Mouse (Mus musculus) testis, adult 2 months (tissue): Measurements from ENCODE around the gene Commd1.

Source experiments
- CTCF ChIP-seq: fragments of 200-500 bp; IDR thresholded peaks from 2 replicates; pipeline ENCODE4 v1.5.1; 2012; ENCODE audit warnings: low read depth, mild to moderate bottlenecking, inconsistent platforms, low read length, moderate library complexity; ENCODE audit not compliant: control insufficient read depth, insufficient read depth, insufficient replicate concordance
- POLR2A ChIP-seq: fragments of 200-500 bp; IDR thresholded peaks from 2 replicates; pipeline ENCODE4 v1.6.1; 2012; ENCODE audit warnings: low read depth, mild to moderate bottlenecking, inconsistent platforms, low read length, moderate library complexity; ENCODE audit not compliant: control insufficient read depth

DNA sequence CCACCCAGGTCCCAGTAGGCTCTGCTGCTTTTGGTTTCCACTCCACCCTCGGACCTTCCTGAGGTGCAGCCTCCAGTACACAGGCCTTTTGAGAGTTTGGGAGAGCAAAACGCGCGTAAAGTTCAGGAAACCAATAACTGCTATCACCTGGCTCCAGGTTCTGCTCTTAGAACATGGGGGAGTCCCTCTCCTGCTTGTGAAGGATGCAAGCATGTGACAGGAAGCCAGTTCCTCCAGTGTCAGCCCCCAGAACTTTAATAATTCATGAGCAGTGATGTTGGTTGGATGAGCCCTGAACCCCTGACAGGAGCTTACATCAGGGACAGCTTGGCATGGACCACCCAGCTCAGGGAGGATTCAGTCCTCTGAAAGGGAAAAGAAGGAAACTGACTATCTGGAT, 102.5 kb downstream of the Commd1 start:
- TF ChIP-seq CTCF (no peak), POLR2A (no peak)
